Mouse (Mus musculus) c-Kit-negative CD71-positive TER-119-positive erythroid progenitor cells, embryonic 14.5 days (primary cell): ENCODE data around the gene Camk2d.

ENCODE experiments used
- DNase-seq: peaks from one replicate; pipeline ENCODE4 v3.0.0-alpha.2; 2013; ENCODE audit warnings: low read depth, low spot score

Camk2d gene

DNA sequence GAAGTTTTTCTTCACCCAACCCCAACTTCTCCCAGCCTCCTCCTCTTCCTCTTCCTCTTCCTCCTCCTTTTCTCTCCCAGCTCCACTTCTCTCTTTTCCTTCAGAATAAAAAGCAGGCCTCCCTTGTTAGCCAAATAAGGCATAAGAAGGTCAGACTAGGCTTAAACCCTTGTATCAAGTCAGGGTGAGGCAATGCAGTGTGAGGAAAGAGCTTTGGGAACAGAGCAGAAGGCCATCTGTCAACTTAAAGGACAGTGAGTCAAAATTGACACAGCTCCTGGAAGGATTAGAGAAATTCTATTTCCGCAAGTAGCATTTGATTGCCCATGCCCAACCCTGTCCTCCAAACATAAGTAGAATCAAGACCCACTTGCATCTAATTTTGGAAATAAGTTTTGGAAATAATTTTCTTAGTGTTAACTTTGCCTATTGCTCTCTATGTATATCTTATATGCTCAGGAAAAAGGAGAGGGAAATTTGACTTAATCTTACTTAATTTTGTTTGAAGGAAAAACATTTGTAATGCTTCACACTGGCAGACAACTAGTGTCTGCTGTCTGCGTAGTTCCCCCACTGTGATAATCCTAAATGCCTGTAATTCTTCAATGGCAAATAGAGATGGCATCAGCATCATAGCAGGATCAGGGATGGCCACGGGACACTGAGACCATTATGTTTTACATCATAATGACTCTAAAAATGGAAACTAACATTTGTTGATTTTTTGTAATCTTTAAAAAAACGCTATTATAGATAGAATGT lies 16.8 kb downstream of the Camk2d start:
- DNase-seq: no peak

DNA sequence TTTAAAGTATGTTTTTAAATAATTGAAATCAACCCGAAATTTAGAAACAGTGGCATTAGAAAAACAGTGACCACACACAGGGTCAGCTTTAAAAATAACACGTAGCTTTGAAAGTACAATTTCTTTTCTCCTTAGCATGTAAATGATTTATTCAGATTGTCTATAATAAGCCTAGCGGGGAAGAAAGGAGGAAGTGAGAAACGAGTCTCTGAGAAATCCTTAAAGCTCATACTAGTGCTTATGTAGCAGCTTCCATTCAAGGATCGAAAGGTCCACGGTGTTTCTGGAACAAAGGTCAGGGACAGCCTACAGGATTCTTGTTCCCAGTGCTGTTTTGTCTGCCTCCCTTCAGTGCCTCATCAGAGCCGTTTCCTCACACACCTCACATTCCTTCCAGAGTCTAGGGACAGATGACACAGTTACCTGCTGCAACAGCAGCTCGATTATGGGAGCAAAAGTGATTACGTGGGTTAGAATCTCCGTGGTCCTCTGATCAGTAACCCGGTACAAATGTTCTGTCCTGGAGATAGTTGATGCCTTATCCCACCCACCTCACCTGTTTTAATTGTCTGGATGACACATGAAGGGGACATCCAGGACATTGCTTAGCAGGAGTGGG lies 17.5 kb downstream of the Camk2d start:
- DNase-seq: no peak

GRCm38 (mm10) chr3:126615306-126615705 lies 19.2 kb downstream of the Camk2d start:
- DNase-seq: no peak

GRCm38 (mm10) chr3:126620152-126620551 lies 24.1 kb downstream of the Camk2d start:
- DNase-seq: no peak

DNA sequence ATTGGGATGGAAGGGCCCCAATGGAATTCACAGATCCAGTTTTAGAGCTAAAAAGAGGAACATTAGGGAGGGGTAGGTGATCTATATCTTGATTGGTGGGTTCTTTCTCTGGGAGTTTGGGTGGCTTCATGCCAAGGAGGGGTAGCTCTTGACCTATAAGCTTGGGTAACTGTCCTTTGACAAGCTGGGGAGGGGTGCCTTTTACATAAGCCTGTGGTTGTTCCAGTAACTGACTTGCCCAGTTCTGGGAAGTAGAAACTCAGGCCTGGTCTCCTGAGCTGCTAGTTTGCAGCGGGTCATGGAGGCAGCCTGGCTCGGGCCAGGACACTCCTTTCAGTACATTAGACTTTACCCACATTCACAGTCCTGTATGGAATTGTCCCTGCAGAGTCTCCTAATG lies 26.4 kb downstream of the Camk2d start:
- DNase-seq: no peak

- no peak for DNase-seq
Measured at GRCm38 (mm10) chr3:126624994-126625763, 29.1 kb downstream of the Camk2d start.

DNA sequence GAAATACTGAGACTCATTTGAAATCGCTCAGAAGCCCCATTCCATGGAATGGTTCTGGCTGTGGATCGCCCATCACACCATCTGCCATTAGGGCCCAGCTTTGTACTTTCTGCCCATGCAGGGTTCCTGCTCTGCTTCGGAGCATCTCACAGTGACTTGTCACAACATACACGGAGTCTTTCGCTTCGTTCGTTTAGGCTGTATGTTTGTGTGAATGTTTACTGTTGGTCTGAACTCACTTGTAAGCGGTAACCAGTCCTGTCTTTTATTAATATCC lies 29.6 kb downstream of the Camk2d start:
- no peak for DNase-seq

DNA sequence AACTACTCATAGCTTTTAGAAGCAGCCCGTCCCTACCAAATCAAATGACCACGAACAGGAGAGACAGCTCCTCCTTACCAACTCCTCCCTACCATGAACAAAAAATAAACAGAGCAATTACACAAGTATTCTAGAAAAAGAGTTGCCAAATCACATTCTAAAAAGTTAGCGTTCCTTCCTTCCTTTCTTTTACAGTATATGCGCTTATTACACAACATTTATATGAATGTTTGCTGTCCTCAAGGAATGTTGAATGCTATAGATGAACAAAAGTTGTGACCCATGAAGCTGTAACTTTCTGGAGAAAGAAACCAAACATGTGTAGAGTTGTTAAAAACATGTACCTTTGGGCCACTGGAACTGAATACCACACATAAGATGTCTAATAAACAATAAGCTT lies 31.9 kb downstream of the Camk2d start:
- no peak for DNase-seq

DNA sequence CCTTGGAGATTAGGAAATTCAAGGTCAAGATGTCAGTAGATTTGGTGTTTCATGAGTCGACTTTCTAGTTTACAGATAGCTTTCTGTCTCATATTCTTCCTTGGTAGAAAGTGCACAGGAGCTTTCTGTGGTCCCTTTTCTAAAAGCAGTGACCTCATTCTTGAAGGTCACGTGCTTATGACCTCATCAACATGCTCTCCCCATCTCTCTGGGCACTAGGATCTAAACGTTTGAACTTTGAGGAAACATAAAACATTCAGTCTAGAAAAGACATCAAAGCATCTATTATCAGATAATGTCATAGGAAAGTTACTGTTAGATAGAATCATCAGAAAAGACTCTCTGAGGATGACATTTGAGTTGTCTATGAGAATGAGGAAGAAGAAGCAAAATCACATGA lies 32.3 kb downstream of the Camk2d start:
- DNase-seq: no peak

DNA sequence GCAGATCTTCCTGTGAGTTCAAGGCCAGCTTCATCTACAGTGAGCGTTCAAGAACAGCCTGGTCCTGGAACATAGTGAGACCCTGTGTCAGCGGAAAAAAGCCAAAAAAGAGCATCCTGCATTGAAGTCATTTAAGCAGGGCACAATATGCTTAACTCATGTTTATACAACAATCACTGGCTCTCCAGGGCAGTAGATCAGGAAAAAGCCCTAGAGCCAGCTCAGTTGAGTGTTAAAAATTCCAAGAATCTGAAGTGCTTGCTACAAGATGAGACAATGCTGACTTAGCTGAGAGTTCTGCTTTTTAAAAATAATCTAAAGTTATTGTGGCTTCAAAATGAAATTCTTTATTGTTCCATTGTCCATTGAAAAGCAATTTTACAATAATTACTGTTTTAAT lies 32.9 kb downstream of the Camk2d start:
- no peak for DNase-seq

DNA sequence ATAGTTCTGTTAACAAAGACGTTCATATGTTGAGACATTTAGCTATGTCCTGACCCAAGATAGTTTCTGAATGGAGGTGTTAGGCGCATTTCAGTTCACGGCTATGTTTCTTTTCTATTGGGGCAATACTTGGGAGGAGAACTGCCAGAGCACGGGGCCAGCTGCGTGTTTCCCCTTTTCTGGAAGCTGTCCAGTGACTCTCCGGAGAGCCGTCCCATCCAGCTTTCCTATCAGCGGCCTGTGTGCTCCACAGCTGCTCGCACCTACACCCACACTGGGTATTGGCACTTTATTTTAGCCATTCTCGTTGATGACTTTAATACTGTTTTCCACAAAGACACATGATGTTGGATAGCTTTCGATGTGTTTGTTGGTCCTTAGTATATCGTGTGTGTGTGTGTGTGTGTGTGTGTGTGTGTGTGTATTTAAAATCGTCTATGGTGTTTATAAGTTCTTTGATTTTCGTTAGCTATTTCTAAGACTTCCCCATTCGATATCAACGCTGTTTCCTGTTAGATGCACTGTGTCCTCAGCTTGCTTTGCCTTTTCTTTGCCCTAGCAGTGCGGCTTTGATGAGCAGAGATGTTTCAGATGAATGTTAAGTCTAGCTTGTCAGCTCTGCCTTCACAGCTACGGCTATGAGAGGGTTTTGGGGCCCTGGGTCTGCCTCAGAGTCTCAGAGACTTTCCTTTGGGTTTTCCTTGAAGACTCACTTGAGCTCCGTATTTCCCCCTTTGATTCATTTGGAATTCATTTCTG lies 34.2 kb downstream of the Camk2d start:
- DNase-seq: no peak

DNA sequence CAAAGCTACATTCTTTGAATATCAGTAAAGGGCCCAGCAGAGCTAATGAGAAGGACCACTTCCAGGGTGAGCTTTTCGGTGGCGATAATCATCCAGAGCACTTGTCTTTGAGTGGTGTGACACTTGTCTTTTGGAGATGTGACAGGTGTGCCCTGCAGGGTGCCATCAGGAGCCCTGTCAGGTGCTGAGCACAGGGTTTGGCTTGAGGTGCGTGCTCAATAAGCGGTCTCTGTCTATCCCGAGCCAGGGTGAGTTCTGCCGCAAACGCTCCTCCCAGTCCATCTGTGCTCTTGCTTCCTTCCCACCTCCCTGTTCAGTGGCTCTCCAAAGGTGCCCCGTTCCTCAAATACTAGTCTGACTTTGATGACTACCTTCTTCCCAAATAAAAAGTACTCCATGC lies 35.5 kb downstream of the Camk2d start:
- DNase-seq: no peak

GRCm38 (mm10) chr3:126632580-126632979 lies 36.5 kb downstream of the Camk2d start:
- no peak for DNase-seq

DNA sequence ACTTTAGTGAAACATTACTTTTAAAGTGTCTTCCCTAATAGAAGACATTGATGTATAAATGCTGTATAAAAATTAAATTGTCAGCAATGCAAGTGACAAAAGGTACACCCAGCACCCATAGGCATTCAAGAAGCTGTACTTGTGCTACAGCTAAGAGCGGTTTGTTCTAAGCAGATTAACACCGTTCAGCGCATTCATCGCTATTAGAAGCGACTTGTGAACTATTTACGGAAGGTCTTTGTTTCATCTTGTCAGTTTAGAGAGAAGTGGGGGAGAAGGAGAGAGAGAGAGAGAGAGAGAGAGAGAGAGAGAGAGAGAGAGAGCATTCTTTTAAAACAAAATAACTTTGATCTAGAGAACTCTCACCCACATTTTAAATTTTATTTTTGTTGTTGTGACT lies 38.1 kb downstream of the Camk2d start:
- DNase-seq: no peak

DNA sequence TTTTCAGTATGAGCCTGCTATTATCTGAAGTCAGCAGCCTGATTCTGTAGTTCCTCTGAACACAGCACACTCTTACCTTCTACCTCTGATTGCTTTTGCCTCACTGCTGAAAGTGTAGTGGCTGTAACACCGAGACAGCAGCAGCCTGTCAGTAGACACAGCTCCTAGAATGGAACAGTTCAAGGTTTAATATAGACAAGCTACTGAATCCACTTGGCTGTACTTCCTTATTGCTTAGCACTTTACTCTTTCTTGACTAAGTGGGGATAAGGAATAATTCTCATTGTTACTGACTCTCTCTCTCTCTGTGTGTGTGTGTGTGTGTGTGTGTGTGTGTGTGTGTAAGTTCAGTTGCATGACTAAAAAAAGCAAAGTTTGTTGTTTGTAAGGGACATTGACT lies 42.2 kb downstream of the Camk2d start:
- no peak for DNase-seq

DNA sequence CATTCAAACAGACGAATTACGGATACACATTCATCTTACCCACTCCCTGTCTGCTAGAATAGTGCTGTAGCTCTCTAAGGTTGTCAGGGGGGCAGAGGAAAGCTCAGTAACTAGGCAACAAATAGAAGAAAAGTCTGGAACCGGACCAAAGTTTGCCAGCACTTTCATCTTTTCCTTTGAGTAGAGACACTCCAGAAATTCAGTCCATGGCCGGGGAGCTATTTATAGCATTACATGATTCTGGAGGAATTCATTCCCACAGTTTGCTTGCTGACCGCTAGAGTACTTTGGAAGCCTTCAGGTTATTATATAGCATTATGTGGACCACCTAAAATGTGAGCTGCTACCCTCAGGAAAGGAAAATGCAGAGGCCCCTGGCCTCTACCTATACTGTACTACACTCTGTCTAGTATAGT lies 43.0 kb downstream of the Camk2d start:
- no peak for DNase-seq

GRCm38 (mm10) chr3:126640443-126641251 lies 44.5 kb downstream of the Camk2d start:
- DNase-seq: no peak

GRCm38 (mm10) chr3:126641451-126641850 lies 45.3 kb downstream of the Camk2d start:
- DNase-seq: no peak

GRCm38 (mm10) chr3:126643071-126644010 lies 47.2 kb downstream of the Camk2d start:
- DNase-seq: no peak

DNA sequence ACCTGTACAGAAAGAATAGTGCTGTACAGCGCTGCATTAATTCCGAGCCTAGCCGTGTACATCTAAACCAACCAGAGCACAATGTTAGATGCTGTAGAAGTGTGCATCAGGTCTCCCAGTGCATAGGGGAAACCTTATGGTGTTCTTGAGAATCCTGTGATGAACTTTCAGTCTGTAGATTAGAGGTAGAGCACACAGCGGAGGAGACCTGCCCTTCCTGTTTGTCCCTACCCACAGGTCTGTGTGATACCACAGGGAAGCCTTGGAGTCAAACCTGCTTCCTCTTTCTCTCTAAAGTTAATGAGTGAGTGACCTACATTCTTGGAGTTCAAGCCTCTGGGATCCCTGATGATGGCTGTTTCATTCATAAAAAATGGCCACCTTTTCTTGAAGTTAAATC lies 54.2 kb downstream of the Camk2d start:
- no peak for DNase-seq
